Mouse (Mus musculus): ENCODE data around the gene Foxp1. TPM values are rescaled to one million over a fixed set of nuclear protein-coding genes. Genes with fewer than 3 reads are reported as not detected.

The Foxp1 gene
- polyA plus RNA-seq, 1 experiment, result 31.4 TPM

DNA sequence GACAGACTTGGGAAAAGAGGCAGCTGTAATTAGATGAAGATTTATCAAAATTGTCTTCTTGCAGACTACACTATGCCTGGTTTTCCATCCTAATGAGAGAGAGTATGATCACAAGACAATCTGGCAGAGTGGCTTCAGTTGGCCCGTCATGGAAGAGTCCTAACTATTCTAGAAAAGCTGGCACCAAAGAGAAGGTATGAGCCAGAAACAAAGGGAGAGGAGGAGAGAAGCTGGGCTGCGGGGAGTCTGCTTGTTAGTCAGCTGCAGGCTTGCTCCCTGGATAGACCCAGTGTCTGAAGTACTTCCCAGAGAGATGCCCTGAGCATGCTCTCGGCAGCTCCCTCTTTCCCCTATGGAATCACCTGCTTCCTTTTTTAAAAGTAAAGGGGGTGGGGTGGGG lies 586.1 kb downstream of the Foxp1 start:
- DNase-seq (ENCODE audit: low read depth, low spot score), result no peak
- 75% methylated on average over 3 of the region's 3 CpGs for WGBS

DNA sequence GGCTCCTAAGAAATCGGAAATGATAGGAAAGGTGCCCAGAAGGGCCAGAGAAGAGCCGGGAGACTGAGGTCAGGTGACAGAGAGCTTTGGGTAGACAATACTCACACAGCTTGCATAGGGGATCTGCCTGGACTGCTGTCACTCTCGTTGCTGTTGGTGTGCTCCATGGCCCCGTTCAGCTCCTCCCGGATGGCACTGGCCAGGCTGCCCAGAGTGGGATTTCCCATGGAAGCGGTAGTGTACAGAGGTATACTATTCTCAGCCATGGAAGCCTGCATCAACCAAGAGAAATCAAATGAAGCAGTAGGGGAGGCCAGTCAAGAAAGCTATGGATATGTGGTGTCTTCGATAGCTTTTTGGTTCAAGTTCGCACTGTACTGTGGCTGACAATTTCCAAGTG lies 587.4 kb downstream of the Foxp1 start:
- WGBS, result 95% methylated on average over 8 of the region's 8 CpGs

DNA sequence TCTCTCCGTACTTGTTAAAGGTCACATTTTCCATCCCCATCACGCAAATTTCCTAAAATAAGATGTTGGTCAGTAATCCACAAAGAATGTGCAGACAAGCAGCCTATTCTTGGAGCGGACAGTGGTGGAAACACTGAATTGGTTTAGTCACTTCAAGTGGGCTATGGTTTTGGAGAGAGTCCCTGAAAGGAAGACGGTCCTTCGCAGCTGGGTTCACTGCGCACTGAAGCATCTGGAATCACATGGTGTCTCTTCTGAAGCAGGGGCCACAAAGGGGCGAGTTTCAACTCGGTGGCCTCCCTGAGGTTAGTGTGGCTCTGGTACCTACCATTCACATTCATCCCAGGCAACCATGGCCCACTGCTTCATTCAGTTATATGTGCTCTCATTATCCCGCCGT lies 588.1 kb downstream of the Foxp1 start:
- WGBS, result 82% methylated on average over 10 of the region's 10 CpGs
- no peak for DNase-seq (ENCODE audit: low read depth, low spot score)

More for the DNA sequence above, 587.4 kb downstream of the Foxp1 start:
- no peak for DNase-seq (ENCODE audit: low read depth, low spot score)

DNA sequence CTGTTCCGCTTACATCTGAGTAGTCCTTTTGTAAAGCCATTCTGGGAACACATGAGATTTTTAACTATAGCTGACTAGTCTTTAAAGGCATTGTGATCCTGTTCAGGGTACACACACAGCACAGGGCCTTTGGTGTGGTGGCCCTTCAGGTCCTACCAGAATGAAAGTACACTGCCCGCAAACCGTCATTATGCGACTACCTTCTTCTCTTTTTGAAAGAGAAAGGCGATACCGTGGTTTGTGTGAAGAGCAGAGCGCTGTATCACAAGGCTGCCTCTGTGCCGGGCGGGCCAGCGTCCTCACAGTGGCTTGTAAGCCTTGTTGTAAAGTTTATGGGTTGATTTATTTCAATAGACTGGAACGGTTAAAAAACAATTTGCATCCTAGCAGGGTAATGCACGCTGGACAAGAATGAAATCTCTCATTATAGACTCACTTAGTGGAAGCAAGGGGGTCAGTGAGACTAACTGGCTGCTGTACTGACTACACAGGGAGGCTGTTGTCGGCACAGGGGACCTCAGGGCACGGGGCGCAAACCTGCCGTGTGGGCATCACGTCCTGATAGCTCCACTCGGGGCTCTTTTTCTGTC lies 589.3 kb downstream of the Foxp1 start:
- 85% methylated on average over 18 of the region's 18 CpGs for WGBS
- no peak for DNase-seq (ENCODE audit: low read depth, low spot score)

DNA sequence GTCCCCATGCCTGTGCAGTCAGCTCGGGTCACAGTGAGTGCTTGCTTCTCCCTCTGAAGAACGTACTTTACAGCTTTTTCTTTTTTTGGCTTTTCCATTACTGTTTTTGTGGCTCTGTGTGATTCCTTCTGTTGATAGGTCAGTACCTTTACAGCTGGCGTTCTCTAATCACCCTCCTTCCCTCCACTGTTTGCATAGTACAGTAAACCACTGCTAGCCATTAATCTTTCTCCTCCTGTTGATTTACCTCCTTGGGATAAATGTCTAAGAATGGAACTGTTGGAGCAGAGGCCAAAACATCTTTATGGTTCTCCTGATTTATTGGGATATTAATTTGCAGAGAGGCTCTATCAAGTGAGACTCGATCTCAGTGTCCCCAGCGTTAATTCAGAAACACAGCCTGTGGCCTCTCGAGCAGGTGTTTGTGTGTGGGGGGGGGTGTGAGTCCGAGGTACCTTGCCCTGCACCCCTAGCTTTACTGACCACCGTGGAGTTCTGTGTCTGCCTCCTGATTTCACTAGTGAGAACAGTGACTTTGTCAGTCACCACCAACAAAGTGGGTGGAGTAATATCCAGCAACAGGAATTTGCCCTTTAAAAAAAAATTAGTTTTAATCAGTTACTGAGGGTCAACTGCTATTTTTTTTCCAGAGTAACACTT lies 590.5 kb downstream of the Foxp1 start:
- no peak for DNase-seq (ENCODE audit: low read depth, low spot score)
- 79% methylated on average over 8 of the region's 8 CpGs for WGBS

DNA sequence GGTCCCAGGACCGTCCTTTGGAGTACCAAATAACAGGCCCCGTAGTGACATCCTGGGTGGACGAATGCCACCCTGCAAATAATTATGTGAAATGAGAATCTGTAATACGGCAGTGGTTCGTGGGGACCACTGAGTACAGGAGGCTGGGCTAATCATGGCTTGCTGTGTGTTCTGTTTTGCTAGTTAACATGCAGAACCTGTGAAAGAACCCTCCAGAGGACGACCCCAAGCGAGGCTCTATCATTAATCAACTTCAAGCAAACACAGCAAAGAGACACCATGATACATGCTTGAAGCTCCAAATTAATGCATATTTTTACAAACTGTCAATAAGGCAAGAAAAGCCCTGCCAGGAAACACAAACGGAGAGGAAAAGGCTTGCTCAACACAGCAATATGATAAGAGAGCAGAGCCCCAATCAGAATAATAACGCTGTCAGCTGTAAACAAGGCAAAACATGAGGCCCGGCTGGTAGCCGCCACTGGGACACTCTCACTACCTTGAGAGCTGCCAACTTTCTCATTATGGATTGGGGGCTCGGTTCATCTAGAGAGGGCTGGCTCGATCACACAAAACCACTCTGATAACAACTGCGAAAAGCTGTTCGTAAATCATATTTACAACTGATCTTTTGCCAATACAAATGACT lies 591.7 kb downstream of the Foxp1 start:
- no peak for DNase-seq (ENCODE audit: low read depth, low spot score)
- WGBS, result 89% methylated on average over 15 of the region's 15 CpGs

DNA sequence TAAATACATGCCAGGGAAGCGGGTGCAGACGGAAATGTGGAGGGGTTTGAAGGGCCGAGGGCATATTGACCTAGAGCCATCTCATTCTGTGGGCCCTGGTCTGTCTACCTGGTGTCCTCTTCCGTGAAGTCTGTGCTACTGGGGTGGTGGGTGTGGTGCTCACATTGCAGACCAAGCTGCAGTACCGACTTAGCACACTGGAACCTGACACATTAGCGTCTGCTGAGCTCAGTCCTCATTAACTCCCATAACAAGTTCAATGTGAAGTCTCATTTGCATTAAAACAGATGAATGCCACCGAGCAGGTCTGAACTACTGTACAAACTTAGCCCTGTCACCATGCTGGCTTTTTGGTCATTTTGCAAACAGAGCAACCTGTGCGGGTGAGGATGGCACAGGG lies 594.2 kb downstream of the Foxp1 start:
- DNase-seq (ENCODE audit: low read depth, low spot score), result no peak
- WGBS, result 85% methylated on average over 8 of the region's 8 CpGs

DNA sequence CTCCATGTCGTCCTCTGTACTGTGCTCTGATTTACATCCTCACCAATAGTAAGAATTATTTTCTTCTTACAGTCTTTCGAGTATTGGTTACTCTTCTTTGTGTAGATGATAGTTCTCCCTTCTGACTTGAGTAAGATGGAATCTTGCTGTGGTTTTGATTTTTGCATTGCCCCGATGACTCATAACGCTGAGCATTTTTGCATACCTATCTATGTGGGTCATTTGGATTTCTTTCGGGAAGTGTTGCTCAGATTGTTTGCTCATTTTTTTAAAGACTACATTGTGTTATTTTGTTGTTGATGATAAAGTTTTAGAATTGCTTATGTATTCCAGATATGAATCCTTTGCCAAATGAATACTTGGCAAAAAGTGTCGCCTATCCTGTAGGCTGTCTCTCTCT lies 621.3 kb downstream of the Foxp1 start:
- no peak for DNase-seq (ENCODE audit: low read depth, low spot score)
- 75% methylated on average over 6 of the region's 6 CpGs for WGBS

DNA sequence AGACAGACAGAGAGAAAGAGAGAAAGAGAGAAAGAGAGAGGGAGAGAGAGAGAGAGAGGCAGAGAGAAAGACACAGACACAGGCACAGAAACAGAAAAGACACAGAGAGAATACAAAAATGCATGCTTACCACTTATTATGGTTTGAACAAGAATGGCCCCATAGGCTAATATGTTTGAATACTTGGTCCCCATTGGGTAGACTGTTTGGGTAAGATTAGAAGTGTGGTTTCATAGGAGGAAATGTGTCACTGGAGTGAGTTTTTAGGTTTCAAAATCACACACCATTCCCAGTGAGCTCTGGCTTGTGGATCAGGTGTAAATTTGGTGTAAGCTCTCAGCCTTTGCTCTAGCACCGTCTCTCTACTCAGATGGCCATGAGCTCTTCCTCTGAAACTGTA lies 644.3 kb downstream of the Foxp1 start:
- WGBS, result 77% methylated on average over 1 of the region's 1 CpGs
- no peak for DNase-seq (ENCODE audit: low read depth, low spot score)

DNA sequence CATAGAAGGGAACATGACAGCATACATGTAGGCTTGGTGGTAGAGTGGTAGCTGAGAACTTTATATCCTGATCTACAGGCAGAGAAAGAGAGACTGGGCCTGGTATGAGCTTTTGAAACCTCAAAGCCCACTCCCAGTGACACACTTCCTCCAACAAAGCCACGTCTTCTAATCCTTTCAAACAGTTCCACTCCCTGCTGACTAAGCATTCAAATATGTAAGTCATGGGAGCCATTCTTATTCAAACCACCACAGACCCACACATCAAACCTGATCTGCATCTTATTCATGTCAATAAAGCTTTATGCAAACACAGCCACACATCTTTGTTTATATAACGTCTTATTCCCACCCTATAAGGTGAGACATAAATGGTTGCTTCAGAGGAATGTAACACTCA lies 646.1 kb downstream of the Foxp1 start:
- no peak for DNase-seq (ENCODE audit: low read depth, low spot score)
- WGBS, result 49% methylated on average over 2 of the region's 2 CpGs

Other genes starting within 250 kb of the Foxp1 start
- 6.4 and 6.8 TPM in 2 replicates for gene Eif4e3, start 144.1 kb upstream of the Foxp1 start, polyA plus RNA-seq (2012; rRNA removed)
- 0.24 and 0.69 TPM in 2 replicates for gene Gm20696, start 144.1 kb upstream of the Foxp1 start, polyA plus RNA-seq (2012; rRNA removed)
- gene Gpr27, start 170.0 kb upstream of the Foxp1 start, polyA plus RNA-seq (2012; rRNA removed), result 1.0 and 1.2 TPM in 2 replicates
- gene Prok2, start 203.7 kb upstream of the Foxp1 start, polyA plus RNA-seq (2012; rRNA removed), result not detected in 2 replicates

Measured in large intestine, adult 2 months (tissue).